Mouse (Mus musculus) layer of hippocampus, adult 11-12 months (tissue): Measurements from ENCODE around the gene Xylb.
"Not testable (repeated sequence)": the region's sequence is repeated elsewhere in the genome, so short reads cannot be mapped to it uniquely, and the experiment has no call there.

ENCODE experiments used
- DNase-seq: peaks from one replicate; pipeline ENCODE4 v3.0.0; 2022; ENCODE audit warnings: low spot score

Xylb gene

DNA sequence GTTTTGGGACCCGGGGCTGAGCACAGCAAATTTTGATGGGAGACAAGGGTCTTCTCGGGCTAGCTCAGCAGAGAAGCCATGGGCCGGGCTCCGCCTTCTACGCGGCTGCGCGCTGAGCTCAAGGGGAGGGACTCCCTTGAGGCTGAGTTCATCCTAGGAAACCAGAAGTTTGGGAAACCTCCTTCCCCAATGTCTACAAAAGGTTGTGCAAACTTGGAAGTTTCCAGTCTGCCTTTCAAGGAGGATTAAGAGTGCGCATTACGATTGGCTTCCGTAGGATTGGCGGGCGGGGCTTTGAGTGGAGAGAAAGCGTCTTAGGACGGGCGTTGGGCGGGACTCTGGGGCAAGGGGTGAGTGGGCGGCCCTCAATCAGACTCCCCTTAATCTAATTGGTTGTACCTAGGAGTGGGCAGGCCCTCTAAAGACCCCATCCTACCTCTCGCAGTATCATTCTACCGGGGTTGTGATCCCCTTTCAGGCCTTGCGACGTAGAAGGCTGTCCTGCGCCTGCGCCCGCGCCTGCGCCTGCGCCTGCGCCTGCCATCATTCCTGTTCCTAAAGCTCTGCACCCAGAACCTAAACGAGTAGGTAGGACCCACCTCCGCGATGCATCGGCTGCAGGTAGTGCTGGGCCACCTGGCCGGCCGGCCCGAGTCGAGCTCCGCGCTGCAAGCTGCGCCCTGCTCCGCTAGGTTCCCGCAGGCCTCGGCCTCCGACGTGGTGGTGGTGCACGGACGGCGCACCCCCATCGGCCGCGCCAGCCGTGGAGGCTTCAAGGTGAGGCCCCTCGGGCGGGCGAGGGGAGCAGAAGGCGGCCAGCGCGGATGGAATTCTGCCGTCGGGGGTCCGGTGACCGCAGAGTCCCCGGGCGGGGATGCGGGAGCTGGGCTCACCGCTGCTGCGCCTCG is 16.0 kb upstream of the Xylb start, which contains the start of gene Myd88:
Myd88 (minus strand) TSS at position 503 of the 908 bp plus-strand sequence.
- peak; percentile 95 for DNase-seq

DNA sequence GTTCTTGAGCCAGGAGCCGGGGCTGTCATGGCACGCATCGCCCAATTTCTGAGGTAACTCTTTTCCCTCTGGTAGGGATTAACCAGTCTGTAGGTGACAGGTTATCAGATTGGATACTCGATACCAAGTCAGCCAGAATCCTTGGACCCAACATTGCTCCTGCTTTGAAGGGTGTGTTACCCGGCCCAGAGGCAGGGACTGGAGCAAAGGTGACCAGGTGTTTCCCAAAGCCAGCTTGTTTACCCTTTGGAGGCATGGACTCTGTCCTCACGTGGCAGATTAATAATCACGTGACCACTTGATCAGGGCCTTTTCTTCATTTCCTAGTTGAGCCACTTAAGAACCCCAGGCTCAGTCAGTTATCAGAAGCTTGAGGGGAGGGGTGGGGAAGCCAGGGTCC is 14.5 kb upstream of the Xylb start:
- no peak for DNase-seq

DNA sequence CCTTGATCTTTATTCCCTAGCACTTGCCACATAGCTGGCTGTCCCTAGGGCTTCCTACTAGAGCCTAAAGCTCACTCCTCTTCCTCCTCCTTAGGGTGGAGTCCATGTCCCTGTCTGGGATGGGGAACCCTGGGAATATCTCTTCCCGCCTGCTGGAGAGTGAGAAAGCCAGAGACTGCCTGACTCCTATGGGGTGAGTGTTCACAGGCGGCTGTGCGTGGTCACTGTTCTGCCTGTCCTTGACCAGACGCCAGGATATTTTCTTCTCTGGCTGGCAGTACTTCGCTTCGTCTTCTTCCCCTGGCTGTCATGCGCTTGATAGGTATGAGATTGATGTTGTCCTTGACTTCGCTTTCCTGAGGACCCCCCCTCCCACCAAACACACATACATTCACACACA is 10.8 kb upstream of the Xylb start:
- DNase-seq: no peak

DNA sequence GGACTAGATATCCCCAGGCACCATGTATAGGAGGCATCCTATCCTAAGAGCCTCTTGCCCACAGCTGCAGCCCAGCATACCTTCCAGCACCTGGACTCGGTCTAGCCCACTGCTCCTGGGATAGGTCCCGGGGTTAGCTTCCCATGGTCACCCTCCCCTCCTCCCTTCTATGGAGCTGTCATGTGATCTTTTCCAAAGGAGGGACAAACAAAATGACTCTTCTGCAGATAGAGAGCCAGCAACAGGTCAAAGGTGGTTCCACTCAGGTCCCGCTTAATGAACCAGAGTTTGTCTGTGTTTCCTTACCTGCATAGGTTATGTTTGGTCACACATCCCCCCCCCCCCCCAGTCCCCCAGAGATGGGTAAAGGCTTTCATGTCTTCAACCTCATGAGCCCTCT is 6.7 kb upstream of the Xylb start:
- DNase-seq: no peak

- DNase-seq: no peak
These were observed 6.1 kb upstream of the Xylb start for GRCm38 (mm10) chr9:119350947-119351705.

DNA sequence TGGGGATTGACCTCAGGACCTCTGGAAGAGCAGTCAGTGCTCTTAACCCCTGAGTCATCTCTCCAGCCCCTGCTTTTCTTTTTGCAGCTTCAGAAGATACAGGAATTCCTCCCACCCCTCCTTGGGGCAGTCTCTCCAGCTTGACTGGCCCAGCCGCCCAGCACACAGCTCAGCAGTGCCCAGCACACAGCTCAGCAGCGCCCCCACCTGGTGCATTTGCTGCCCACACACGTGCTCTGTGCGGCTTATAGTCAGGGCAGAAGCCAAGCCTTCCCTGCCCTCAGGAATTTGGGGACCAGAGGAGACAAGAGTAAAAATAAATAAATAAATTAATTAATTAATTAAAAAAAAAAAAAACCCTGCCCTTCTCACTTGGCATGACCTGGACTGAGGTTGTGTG is 5.1 kb upstream of the Xylb start:
- peak; percentile 83 for DNase-seq

GRCm38 (mm10) chr9:119353926-119354325 is 3.3 kb upstream of the Xylb start:
- DNase-seq: no peak

- no peak for DNase-seq
These were observed 1.2 kb upstream of the Xylb start for GRCm38 (mm10) chr9:119355943-119356342.

GRCm38 (mm10) chr9:119358058-119358429 is 863 bp downstream of the Xylb start:
- no peak for DNase-seq

DNA sequence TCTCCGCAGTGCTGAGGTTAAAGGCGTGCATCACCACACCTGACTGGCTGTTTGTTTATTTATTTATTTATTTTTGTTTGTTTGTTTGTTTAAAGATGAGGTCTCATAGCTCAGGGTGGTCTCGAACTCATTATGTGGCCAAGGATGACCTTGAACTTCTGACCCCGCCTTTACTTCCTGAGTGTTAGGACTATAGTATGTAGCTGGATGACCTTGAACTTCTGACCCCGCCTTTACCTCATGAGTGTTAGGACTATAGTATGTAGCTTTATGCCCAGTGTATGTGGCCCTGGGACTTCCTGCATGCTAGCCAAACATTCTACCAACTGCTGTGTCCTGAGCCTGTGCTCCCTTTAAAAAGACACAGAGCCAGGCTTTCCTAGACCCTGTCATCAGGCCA is 4.2 kb downstream of the Xylb start:
- DNase-seq: no peak

DNA sequence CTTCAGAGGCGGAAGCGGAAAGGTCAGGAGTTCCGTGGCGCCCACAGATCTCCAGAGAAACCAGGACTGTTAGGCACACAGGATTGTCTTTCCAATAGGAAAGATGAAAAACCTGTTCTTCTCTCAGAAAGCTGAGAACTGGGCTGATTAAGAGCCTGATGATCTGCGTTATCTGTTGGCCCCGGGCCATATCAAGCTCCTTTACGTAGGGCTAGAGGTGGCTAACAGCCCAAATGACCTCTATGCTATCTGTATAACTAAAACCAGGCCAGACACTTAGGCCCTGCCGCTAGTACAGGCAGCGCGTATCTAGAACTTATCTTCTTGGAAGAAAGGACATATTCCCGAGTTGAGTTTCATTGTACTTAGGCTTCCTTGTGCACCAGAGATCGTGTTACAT is 6.0 kb downstream of the Xylb start:
- DNase-seq: no peak

DNA sequence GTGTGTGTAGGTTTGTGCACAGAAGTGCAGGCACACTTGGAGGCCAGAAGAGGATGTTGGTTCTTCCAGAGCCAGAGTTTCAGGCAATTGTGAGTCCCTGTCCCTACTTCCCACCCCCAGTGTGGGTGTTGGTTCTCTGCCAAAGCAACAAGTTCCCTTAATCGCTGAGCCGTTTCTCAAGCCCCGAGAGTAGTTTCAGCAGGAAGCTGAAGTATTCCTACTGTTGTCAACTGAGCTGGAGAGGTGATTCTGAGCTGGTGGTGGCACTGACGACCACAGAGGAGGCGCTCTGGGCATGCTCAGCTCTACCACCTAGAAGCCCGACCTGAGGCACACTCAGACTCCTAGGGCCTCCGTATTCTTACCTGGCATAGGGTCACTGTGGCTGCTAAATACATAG is 8.1 kb downstream of the Xylb start, which contains the start of gene Slc22a14:
Slc22a14 (minus strand) TSS at position 270 of the 400 bp plus-strand sequence.
- DNase-seq: peak; percentile 37

DNA sequence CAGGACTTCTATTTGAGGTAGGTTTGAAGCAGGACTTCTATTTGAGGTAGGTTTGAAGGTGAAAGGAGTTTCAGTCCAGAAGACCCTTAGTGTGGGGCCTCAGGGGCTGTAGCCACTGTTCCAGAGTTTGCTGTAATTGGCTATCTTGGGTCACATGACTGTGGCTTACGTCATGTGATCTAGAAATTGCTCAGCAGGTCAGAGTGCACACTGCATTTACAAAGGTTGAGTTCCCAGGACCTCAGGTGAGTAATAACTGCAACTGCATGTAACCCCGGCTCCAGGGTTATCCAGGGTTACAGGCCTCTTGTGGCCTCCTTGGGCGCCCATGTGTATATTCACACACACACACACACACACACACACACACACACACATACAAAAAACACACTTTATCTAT is 11.2 kb downstream of the Xylb start:
- no peak for DNase-seq

DNA sequence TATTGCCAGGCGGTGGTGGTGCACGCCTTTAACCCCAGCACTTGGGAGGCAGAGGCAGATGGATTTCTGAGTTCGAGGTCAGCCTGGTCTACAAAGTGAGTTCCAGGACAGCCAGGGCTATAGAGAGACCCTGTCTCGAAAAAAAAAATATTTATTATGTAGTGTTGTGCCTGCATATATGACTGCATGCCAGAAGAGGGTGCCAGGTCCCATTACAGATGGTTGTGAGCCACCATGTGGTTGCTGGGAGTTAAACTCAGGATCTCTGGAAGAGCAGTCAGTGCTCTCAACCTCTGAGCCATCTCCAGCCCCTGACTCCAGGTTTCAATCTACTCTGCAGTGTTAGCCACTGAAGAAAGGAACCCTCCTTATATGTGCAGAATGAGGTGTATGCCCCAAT is 13.6 kb downstream of the Xylb start:
- DNase-seq: not testable (repeated sequence)

DNA sequence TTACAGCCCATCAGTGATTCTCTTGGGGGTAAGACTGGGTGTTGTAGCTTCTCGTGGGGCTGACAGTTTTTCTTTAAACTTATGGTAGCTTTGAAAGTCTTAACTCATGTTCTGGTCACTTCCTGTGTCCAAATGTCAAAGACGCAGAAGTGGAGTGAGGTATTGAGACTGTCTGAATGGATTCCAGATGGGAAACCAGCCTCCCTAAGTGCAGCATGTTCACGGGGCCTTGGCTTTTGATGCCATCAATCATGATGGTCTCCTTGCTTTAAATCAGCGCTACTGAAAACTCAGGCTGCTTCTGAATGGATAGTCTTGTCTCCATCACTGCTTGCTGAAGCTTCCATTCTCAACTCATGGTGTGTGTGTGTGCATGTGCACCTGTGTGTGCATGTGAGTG is 14.1 kb downstream of the Xylb start:
- no peak for DNase-seq

- no peak for DNase-seq
These were observed 17.8 kb downstream of the Xylb start for GRCm38 (mm10) chr9:119375008-119375407.

- no peak for DNase-seq
These were observed 18.4 kb downstream of the Xylb start for GRCm38 (mm10) chr9:119375556-119375955.

GRCm38 (mm10) chr9:119378231-119378630 is 21.1 kb downstream of the Xylb start:
- DNase-seq: no peak

- no peak for DNase-seq
These were observed 25.4 kb downstream of the Xylb start for GRCm38 (mm10) chr9:119382603-119383002.

GRCm38 (mm10) chr9:119388956-119389355 is 31.8 kb downstream of the Xylb start:
- no peak for DNase-seq

GRCm38 (mm10) chr9:119390214-119390613 is 33.0 kb downstream of the Xylb start:
- DNase-seq: no peak

GRCm38 (mm10) chr9:119394808-119395207 is 37.6 kb downstream of the Xylb start:
- DNase-seq: no peak

DNA sequence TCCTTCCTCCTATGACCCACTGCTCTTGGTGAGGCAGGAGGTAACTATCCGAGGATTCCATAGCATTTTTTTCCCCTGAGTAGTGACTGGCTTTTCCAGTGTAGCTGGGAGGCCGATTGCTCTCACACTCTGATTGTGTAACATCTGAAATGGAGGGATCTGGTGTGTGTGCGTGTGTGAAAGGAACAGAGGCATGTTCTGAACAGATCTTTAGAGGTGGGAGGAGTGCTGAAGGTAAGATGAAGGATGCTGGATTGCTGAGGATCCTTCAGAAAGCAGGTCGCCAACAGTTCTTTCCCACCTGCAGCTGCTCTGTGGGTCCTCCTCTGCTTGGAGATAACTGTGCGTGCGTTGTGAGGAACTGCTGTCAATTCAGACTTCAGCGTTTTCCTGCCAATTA is 44.2 kb downstream of the Xylb start:
- DNase-seq: peak; percentile 51
